Mouse (Mus musculus) CH12.LX (cell line): Measurements from ENCODE around the gene Ttll7. TPM values are rescaled to one million over a fixed set of nuclear protein-coding genes. Genes with fewer than 3 reads are reported as not detected.

Experiments used
- DNase-seq: peaks from one replicate; pipeline ENCODE4 v3.0.0-alpha.2; 2013; ENCODE audit errors: extremely low read depth
- H3K27ac ChIP-seq: 2 replicates; pipeline ENCODE4 v1.5.1; 2012; ENCODE audit warnings: low read depth, mild to moderate bottlenecking, control low read depth, moderate library complexity; ENCODE audit not compliant: insufficient read depth
- H3K27me3 ChIP-seq: replicated peaks from 2 replicates; pipeline ENCODE3; 2012; ENCODE audit warnings: inconsistent platforms
- H3K36me3 ChIP-seq, 2 experiments: replicated peaks in 1 of 2; 2 replicates each; pipeline versions ENCODE3 to v1.6.1; 2012; ENCODE audit warnings: inconsistent platforms in 1 of 2, low read length in 1 of 2, mild to moderate bottlenecking in 1 of 2, mixed read lengths in 1 of 2, moderate library complexity in 1 of 2; ENCODE audit not compliant: control insufficient read depth in 1 of 2, insufficient read depth in 1 of 2
- H3K4me1 ChIP-seq, 2 experiments: 2 replicates each; pipeline ENCODE4 v1.6.1; 2012; ENCODE audit warnings: inconsistent platforms in 1 of 2, moderate library complexity in 1 of 2; ENCODE audit not compliant: insufficient read depth in 2 of 2, control insufficient read depth in 1 of 2
- H3K4me2 ChIP-seq: 2 replicates; pipeline ENCODE4 v1.6.1; 2012; ENCODE audit warnings: low read depth, mild to moderate bottlenecking, control low read depth; ENCODE audit not compliant: poor library complexity, insufficient read depth, severe bottlenecking
- H3K4me3 ChIP-seq, 3 experiments: fragments of 150-350 bp in 1 of 3; sonication (generic) in 1 of 3; replicated peaks in 1 of 3; 2 replicates each; pipeline versions ENCODE3 to v1.5.1; 2011 to 2012; ENCODE audit warnings: low read depth in 2 of 3, low read length in 2 of 3, mild to moderate bottlenecking in 2 of 3, moderate library complexity in 2 of 3, control low read depth in 1 of 3, improper control_type of control experiment in 1 of 3, inconsistent platforms in 1 of 3, mixed read lengths in 1 of 3; ENCODE audit not compliant: poor library complexity in 1 of 3
- H3K79me2 ChIP-seq: replicated peaks from 2 replicates; pipeline ENCODE4 v1.6.1; 2012; ENCODE audit warnings: mild to moderate bottlenecking, moderate library complexity; ENCODE audit not compliant: control insufficient read depth, poor library complexity, insufficient read depth, severe bottlenecking; ENCODE audit errors: extremely low read depth
- H3K9ac ChIP-seq: 2 replicates; pipeline ENCODE4 v1.6.1; 2012; ENCODE audit warnings: low read depth, mild to moderate bottlenecking, control low read depth, moderate library complexity; ENCODE audit not compliant: insufficient read depth
- H3K9me3 ChIP-seq: replicated peaks from 2 replicates; pipeline ENCODE3; 2012; ENCODE audit warnings: low read length, inconsistent platforms, mixed read lengths
- BHLHE40 ChIP-seq: IDR thresholded peaks from 2 replicates; pipeline ENCODE4 v1.6.1; 2011; ENCODE audit warnings: mild to moderate bottlenecking, low read depth, low read length, improper control_type of control experiment
- ELF1 ChIP-seq: IDR thresholded peaks from 2 replicates; pipeline ENCODE4 v1.6.1; 2014; ENCODE audit warnings: low read depth, mild to moderate bottlenecking, inconsistent platforms, low read length, improper control_type of control experiment
- ETS1 ChIP-seq: conservative IDR thresholded peaks from 2 replicates; pipeline ENCODE4 v1.6.1; 2012; ENCODE audit warnings: low read depth, mild to moderate bottlenecking, inconsistent platforms, low read length, improper control_type of control experiment, moderate library complexity
- IRF4 ChIP-seq: IDR thresholded peaks from 2 replicates; pipeline ENCODE4 v1.6.1; 2014; ENCODE audit warnings: low read depth, mild to moderate bottlenecking, inconsistent platforms, low read length, improper control_type of control experiment
- MAFK ChIP-seq: IDR thresholded peaks from 2 replicates; pipeline ENCODE4 v1.6.1; 2011; ENCODE audit warnings: low read length, improper control_type of control experiment; ENCODE audit not compliant: insufficient replicate concordance
- MAX ChIP-seq: IDR thresholded peaks from 2 replicates; pipeline ENCODE4 v1.6.1; 2011; ENCODE audit warnings: low read length, improper control_type of control experiment
- MAZ ChIP-seq: IDR thresholded peaks from 2 replicates; pipeline ENCODE4 v1.6.1; 2012; ENCODE audit warnings: low read depth, mild to moderate bottlenecking, inconsistent platforms, low read length, improper control_type of control experiment, moderate library complexity
- MEF2A ChIP-seq: IDR thresholded peaks from 2 replicates; pipeline ENCODE4 v1.6.1; 2014; ENCODE audit warnings: low read depth, mild to moderate bottlenecking, inconsistent platforms, low read length, improper control_type of control experiment, borderline replicate concordance
- NRF1 ChIP-seq: IDR thresholded peaks from 2 replicates; pipeline ENCODE4 v1.6.1; 2014; ENCODE audit warnings: low read depth, mild to moderate bottlenecking, inconsistent platforms, low read length, improper control_type of control experiment, moderate library complexity
- ZMIZ1 ChIP-seq: IDR thresholded peaks from 2 replicates; pipeline ENCODE4 v1.6.1; 2012; ENCODE audit warnings: low read depth, mild to moderate bottlenecking, inconsistent platforms, low read length, improper control_type of control experiment
- ZNF384 ChIP-seq: IDR thresholded peaks from 2 replicates; pipeline ENCODE4 v1.6.1; 2012; ENCODE audit warnings: low read depth, low read length, improper control_type of control experiment, inconsistent platforms
- dilution Hi-C: fragments of 300-500 bp; cut with MboI; formaldehyde crosslinking; loops from 2 replicates; pipeline ENCODE4 v1.14.3; 2020; ENCODE audit warnings: low sequenced_read_pairs; ENCODE audit not compliant: extremely low pct_unique_long_range_greater_than_20kb, extremely low pct_ligation_motif_present
- in situ Hi-C: fragments of 300-500 bp; cut with MboI; formaldehyde crosslinking; loops from 3 replicates; pipeline ENCODE4 v1.14.3; 2019; ENCODE audit warnings: low sequenced_read_pairs, low pct_ligation_motif_present, low pct_unique_long_range_greater_than_20kb, mixed read lengths
- polyA plus RNA-seq: library from polyadenylated mRNA; unstranded; fragments of >175 nt; gene quantifications from 2 replicates; pipeline ENCODE4 v1.2.1, GENCODE M21; 2012; ENCODE audit warnings: low read depth; ENCODE audit not compliant: insufficient read length
- total RNA-seq, 2 experiments: library from RNA; depleted of rRNA; stranded (reverse); fragments of 300-350 nt in 1 of 2; fragments of >200 nt in 1 of 2; gene quantifications; 2 replicates each; pipeline ENCODE4 v1.2.3; 2012 to 2014

The Ttll7 gene
- total and polyA plus RNA-seq, 3 experiments: 1.7 to 3.9 (median 2.0) TPM

GRCm38 (mm10) chr3:146967834-146968233 is 115.7 kb downstream of the Ttll7 start:
- Histone ChIP-seq H3K4me1 (peaks cover 2 to 14% of the 10 kb centered on the region in 2 experiments; a peak in 3 of 4 replicates), H3K79me2 (no peaks in the 10 kb centered on the region), H3K4me2 (no peak overlapping the region), H3K4me3 (no peak overlapping the region), H3K27ac (no peak overlapping the region), H3K36me3 (no peaks in the 10 kb centered on the region), H3K27me3 (no peaks in the 10 kb centered on the region), H3K9me3 (no peaks in the 10 kb centered on the region), H3K9ac (no peak overlapping the region)
- dilution Hi-C loops: no loop called here
- DNase-seq: peak; percentile 48
- TF ChIP-seq MAZ (no peak), ETS1 (0 out of 2 replicates have a peak, but pooled peaks have one; percentile 13), BHLHE40 (peak; percentile 10; the same call in 1 of the 2 replicates), NRF1 (no peak), ZNF384 (0 out of 2 replicates have a peak, but pooled peaks have one; percentile 50), IRF4 (peak; percentile 81), MEF2A (peak; percentile 18; the same call in 1 of the 2 replicates), ZMIZ1 (no peak)
- in situ Hi-C loops: no loop called here

DNA sequence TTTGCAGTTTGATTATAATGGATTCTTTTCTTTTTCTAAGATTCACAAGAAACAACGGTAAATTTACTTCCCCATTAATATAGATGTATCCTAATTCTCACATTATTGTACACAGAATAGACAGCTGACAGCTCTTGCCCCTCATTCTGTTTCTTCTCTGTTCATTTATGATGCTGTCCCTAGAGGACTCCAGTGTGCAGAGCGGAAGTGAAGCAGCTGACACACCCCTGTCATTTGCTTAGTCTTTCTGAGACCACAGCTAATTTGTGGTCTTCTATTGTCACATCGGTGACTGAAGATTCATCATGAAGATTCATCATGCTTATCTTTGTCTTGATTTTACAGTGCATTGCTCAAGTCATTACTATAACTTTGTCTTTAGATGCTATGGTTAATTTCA is 126.1 kb downstream of the Ttll7 start:
- no peaks in the 10 kb centered on the region for H3K9me3 ChIP-seq
- DNase-seq: peak; percentile 60
- 0 out of 2 replicates have a peak, but pooled peaks have one; percentile 45 for TF ChIP-seq ELF1
- no peak for TF ChIP-seq MAZ
- no peak for TF ChIP-seq MAX
- no peak for TF ChIP-seq MAFK

More for the DNA sequence above, 126.1 kb downstream of the Ttll7 start:
- H3K4me1 ChIP-seq: peaks cover 4 to 11% of the 10 kb centered on the region in 2 experiments; a peak in 2 of 4 replicates
- no peak overlapping the region for H3K4me2 ChIP-seq
- H3K9ac ChIP-seq: no peak overlapping the region
- in situ Hi-C loops (loop anchor here (25.0 kb wide), 1 partner anchor 1034 kb away; no protein-coding TSS in a partner anchor), dilution Hi-C loops (no loop called here)
- H3K27ac ChIP-seq: no peak overlapping the region
- no peaks in the 10 kb centered on the region for H3K79me2 ChIP-seq
- H3K36me3 ChIP-seq: no peaks in the 10 kb centered on the region
- no peak overlapping the region for H3K4me3 ChIP-seq
- H3K27me3 ChIP-seq: no peaks in the 10 kb centered on the region
